Mouse (Mus musculus) midbrain, postnatal 0 days (tissue): ENCODE measurements around the gene Slc13a4. TPM values are rescaled to one million over a fixed set of nuclear protein-coding genes. Genes with fewer than 3 reads are reported as not detected.

Experiments used
- ATAC-seq: fragments of 200-750 bp; cut with Nextera tagmentation; 2 replicates; pipeline ENCODE4 v1.8.0; 2017; ENCODE audit warnings: moderate number of reproducible peaks, mild to moderate bottlenecking, moderate TSS enrichment, moderate library complexity; ENCODE audit not compliant: low FRiP score
- DNase-seq: peaks from one replicate; pipeline ENCODE4 v3.0.0-alpha.2; 2015; ENCODE audit warnings: low spot score
- H3K27ac ChIP-seq: fragments of 300-500 bp; sonication (generic); 2 replicates; pipeline ENCODE4 v1.5.1; 2014; ENCODE audit warnings: low read depth, mild to moderate bottlenecking, low read length, mixed read lengths
- H3K27me3 ChIP-seq: fragments of 300-500 bp; sonication (generic); 2 replicates; pipeline ENCODE4 v1.6.1; 2014; ENCODE audit warnings: low read length, control low read depth, mixed read lengths; ENCODE audit not compliant: insufficient read depth
- H3K36me3 ChIP-seq: fragments of 300-500 bp; sonication (generic); 2 replicates; pipeline ENCODE4 v1.6.1; 2014; ENCODE audit warnings: low read length, control low read depth, mixed read lengths; ENCODE audit not compliant: insufficient read depth
- H3K4me1 ChIP-seq: fragments of 300-500 bp; sonication (generic); 2 replicates; pipeline ENCODE4 v1.6.1; 2014; ENCODE audit warnings: mild to moderate bottlenecking, control low read depth, antibody characterized with exemption, low read length, mixed read lengths; ENCODE audit not compliant: insufficient read depth
- H3K4me2 ChIP-seq: fragments of 300-500 bp; sonication (generic); 2 replicates; pipeline ENCODE4 v1.6.1; 2014; ENCODE audit warnings: low read depth, mild to moderate bottlenecking, low read length, mixed read lengths; ENCODE audit not compliant: poor library complexity, severe bottlenecking
- H3K4me3 ChIP-seq: fragments of 300-500 bp; sonication (generic); 2 replicates; pipeline ENCODE4 v1.5.1; 2014; ENCODE audit warnings: low read depth, mild to moderate bottlenecking, low read length, moderate library complexity
- H3K9ac ChIP-seq: fragments of 300-500 bp; sonication (generic); replicated peaks from 2 replicates; pipeline ENCODE4 v1.6.1; 2014; ENCODE audit warnings: mild to moderate bottlenecking, low read length, moderate library complexity, mixed read lengths; ENCODE audit not compliant: poor library complexity, severe bottlenecking
- H3K9me3 ChIP-seq: fragments of 300-500 bp; sonication (generic); 2 replicates; pipeline ENCODE4 v1.6.1; 2016; ENCODE audit warnings: low read length, control low read depth
- CTCF ChIP-seq: IDR thresholded peaks from 2 replicates; pipeline ENCODE4 v1.5.1; 2016; ENCODE audit warnings: antibody characterized with exemption, mild to moderate bottlenecking
- WGBS: fragments of 180-500 bp; shearing (Covaris S2); extraction: QIAGEN DNeasy Blood & Tissue Kit; methylation state at CpG from one replicate; pipeline ENCODE4 v1.1.7; 2014; 5-methylcytosine and 5-hydroxymethylcytosine counted together
- polyA plus RNA-seq: library from polyadenylated mRNA; unstranded; fragments of >200 nt; fragmentation: Nextera tagmentation; extraction: Ambion mirVana; gene quantifications from 2 replicates; pipeline ENCODE4 v1.2.1, GENCODE M21; 2015
- total RNA-seq: library from RNA; depleted of rRNA; stranded (reverse); fragments of >200 nt; gene quantifications from 2 replicates; pipeline ENCODE4 v1.2.3, GENCODE M21; 2014

Gene Slc13a4
- total and polyA plus RNA-seq, 2 experiments from 2014 or later, result 13.6 to 17.2 TPM

GRCm38 (mm10) chr6:35351826-35352225 is 43.9 kb upstream of the Slc13a4 start:
- no peaks in the 10 kb centered on the region for H3K27me3 ChIP-seq
- DNase-seq (no peak), ATAC-seq (no peak)
- TF ChIP-seq CTCF, result no peak
- no peaks in the 10 kb centered on the region; the same call in 1 of the 2 replicates for H3K4me1 ChIP-seq
- H3K9me3 ChIP-seq, result no peaks in the 10 kb centered on the region
- no peak overlapping the region for H3K27ac ChIP-seq
- 96% methylated on average over 3 of the region's 3 CpGs for WGBS
- no peaks in the 10 kb centered on the region for H3K36me3 ChIP-seq
- no peak overlapping the region for H3K9ac ChIP-seq
- H3K4me2 ChIP-seq, result no peak overlapping the region
- no peak overlapping the region for H3K4me3 ChIP-seq

GRCm38 (mm10) chr6:35349784-35350183 is 41.9 kb upstream of the Slc13a4 start:
- no peak for TF ChIP-seq CTCF
- peak; percentile 40 for DNase-seq
- Histone ChIP-seq H3K9ac (no peak overlapping the region), H3K9me3 (no peaks in the 10 kb centered on the region), H3K4me1 (no peaks in the 10 kb centered on the region; the same call in 1 of the 2 replicates), H3K36me3 (no peaks in the 10 kb centered on the region), H3K4me3 (no peak overlapping the region), H3K27me3 (no peaks in the 10 kb centered on the region), H3K27ac (no peak overlapping the region), H3K4me2 (no peak overlapping the region)
- WGBS, result 65% methylated on average over 7 of the region's 7 CpGs
- ATAC-seq, result no peak

- no peak for ATAC-seq
- H3K27me3 ChIP-seq, result no peaks in the 10 kb centered on the region
- H3K4me3 ChIP-seq, result no peak overlapping the region
- DNase-seq, result no peak
- H3K4me2 ChIP-seq, result no peak overlapping the region
- WGBS, result 12% methylated on average over 3 of the region's 3 CpGs
- no peaks in the 10 kb centered on the region for H3K4me1 ChIP-seq
- no peak overlapping the region for H3K27ac ChIP-seq
- H3K9me3 ChIP-seq, result no peaks in the 10 kb centered on the region
- no peaks in the 10 kb centered on the region for H3K36me3 ChIP-seq
- no peak for TF ChIP-seq CTCF
- H3K9ac ChIP-seq, result no peak overlapping the region
Measured at GRCm38 (mm10) chr6:35338640-35339039, 30.7 kb upstream of the Slc13a4 start.

GRCm38 (mm10) chr6:35337836-35338235 is 29.9 kb upstream of the Slc13a4 start:
- Histone ChIP-seq H3K9me3 (no peaks in the 10 kb centered on the region), H3K27ac (no peak overlapping the region), H3K9ac (no peak overlapping the region), H3K4me1 (no peaks in the 10 kb centered on the region), H3K4me3 (no peak overlapping the region), H3K36me3 (no peaks in the 10 kb centered on the region), H3K27me3 (no peaks in the 10 kb centered on the region), H3K4me2 (no peak overlapping the region)
- ATAC-seq (no peak), DNase-seq (no peak)
- WGBS, result 82% methylated on average over 8 of the region's 8 CpGs
- no peak for TF ChIP-seq CTCF

GRCm38 (mm10) chr6:35335452-35335851 is 27.5 kb upstream of the Slc13a4 start:
- no peak for TF ChIP-seq CTCF
- Histone ChIP-seq H3K4me3 (no peak overlapping the region), H3K36me3 (no peaks in the 10 kb centered on the region), H3K4me2 (no peak overlapping the region), H3K27ac (no peak overlapping the region), H3K9ac (no peak overlapping the region), H3K4me1 (no peaks in the 10 kb centered on the region), H3K27me3 (no peaks in the 10 kb centered on the region), H3K9me3 (no peaks in the 10 kb centered on the region)
- WGBS, result 88% methylated on average over 5 of the region's 5 CpGs
- ATAC-seq (no peak), DNase-seq (no peak)

GRCm38 (mm10) chr6:35334278-35334677 is 26.3 kb upstream of the Slc13a4 start:
- no peak overlapping the region for H3K27ac ChIP-seq
- H3K36me3 ChIP-seq, result no peaks in the 10 kb centered on the region
- ATAC-seq (no peak), DNase-seq (no peak)
- H3K27me3 ChIP-seq, result no peaks in the 10 kb centered on the region
- 0 out of 2 replicates have a peak, but pooled peaks have one; percentile 23 for TF ChIP-seq CTCF
- H3K4me1 ChIP-seq, result no peaks in the 10 kb centered on the region
- WGBS, result 80% methylated on average over 4 of the region's 4 CpGs
- H3K9me3 ChIP-seq, result no peaks in the 10 kb centered on the region
- no peak overlapping the region for H3K4me2 ChIP-seq
- no peak overlapping the region for H3K4me3 ChIP-seq
- H3K9ac ChIP-seq, result no peak overlapping the region
